Mouse (Mus musculus) midbrain, embryonic 14.5 days (tissue): Measurements from ENCODE around the gene 4930486L24Rik. TPM values are rescaled to one million over a fixed set of nuclear protein-coding genes. Genes with fewer than 3 reads are reported as not detected.

Experiments
- polyA plus RNA-seq: library from polyadenylated mRNA; unstranded; fragments of >200 nt; fragmentation: Nextera tagmentation; extraction: Ambion mirVana; gene quantifications from 2 replicates; pipeline ENCODE4 v1.2.1, GENCODE M21; 2014

Gene 4930486L24Rik
- polyA plus RNA-seq, 1 experiment from 2014 or later, result not detected

Other genes with a start within 250 kb of the 4930486L24Rik start
- gene BC051665, start 78.1 kb downstream of the 4930486L24Rik start, polyA plus RNA-seq, result not detected in 2 replicates
- not detected in 2 replicates for gene Ctsll3, start 61.6 kb downstream of the 4930486L24Rik start, polyA plus RNA-seq
- gene Gm49392, start 32.4 kb upstream of the 4930486L24Rik start, polyA plus RNA-seq, result not detected in 2 replicates
- 1.2 and 2.4 TPM in 2 replicates for gene Ctla2b, start 33.0 kb upstream of the 4930486L24Rik start, polyA plus RNA-seq
- not detected in 2 replicates for gene Tpbpb, start 40.4 kb upstream of the 4930486L24Rik start, polyA plus RNA-seq
- gene Gm49393, start 71.1 kb upstream of the 4930486L24Rik start, polyA plus RNA-seq, result not detected in 2 replicates
- gene Gm49391, start 72.1 kb upstream of the 4930486L24Rik start, polyA plus RNA-seq, result 0.26 and 0.76 TPM in 2 replicates
- 11.1 and 15.6 TPM in 2 replicates for gene Ctla2a, start 72.2 kb upstream of the 4930486L24Rik start, polyA plus RNA-seq
- gene Tpbpa, start 77.5 kb upstream of the 4930486L24Rik start, polyA plus RNA-seq, result not detected in 2 replicates
- gene Ctsj, start 141.5 kb upstream of the 4930486L24Rik start, polyA plus RNA-seq, result not detected in 2 replicates
- not detected in 2 replicates for gene Ctsq, start 176.2 kb upstream of the 4930486L24Rik start, polyA plus RNA-seq